Mouse (Mus musculus): ENCODE data around the gene Plcb3. TPM values are rescaled to one million over a fixed set of nuclear protein-coding genes. Genes with fewer than 3 reads are reported as not detected.

Plcb3 gene
- polyA plus RNA-seq, 1 experiment from 2014 or later, result 25.2 TPM

GRCm38 (mm10) chr19:6973581-6974190 lies 2.6 kb downstream of the Plcb3 start:
- H3K9me3 ChIP-seq, result no peaks in the 10 kb centered on the region
- peak overlapping the region; percentile 95 for H3K27ac ChIP-seq
- peaks cover 81% of the 10 kb centered on the region for H3K4me1 ChIP-seq
- H3K4me3 ChIP-seq, result peak overlapping the region; percentile 86
- 39% methylated on average over 12 of the region's 12 CpGs for WGBS
- peaks cover 29% of the 10 kb centered on the region for H3K36me3 ChIP-seq (replicated peaks)
- peaks cover 40% of the 10 kb centered on the region for H3K27me3 ChIP-seq (ENCODE audit: poor library complexity, severe bottlenecking)
- DNase-seq (ENCODE audit: extremely low spot score, low spot score), result no peak

GRCm38 (mm10) chr19:6972247-6972917 lies 3.9 kb downstream of the Plcb3 start:
- H3K4me3 ChIP-seq, result no peak overlapping the region
- peaks cover 80% of the 10 kb centered on the region for H3K4me1 ChIP-seq
- peaks cover 53% of the 10 kb centered on the region for H3K27me3 ChIP-seq (ENCODE audit: poor library complexity, severe bottlenecking)

GRCm38 (mm10) chr19:6971644-6972043 lies 4.6 kb downstream of the Plcb3 start:
- H3K9me3 ChIP-seq, result no peaks in the 10 kb centered on the region
- peaks cover 10% of the 10 kb centered on the region for H3K36me3 ChIP-seq (replicated peaks)
- DNase-seq (ENCODE audit: extremely low spot score, low spot score), result no peak
- no peak overlapping the region for H3K4me3 ChIP-seq
- peaks cover 73% of the 10 kb centered on the region for H3K4me1 ChIP-seq
- 42% methylated on average over 6 of the region's 6 CpGs for WGBS
- peaks cover 56% of the 10 kb centered on the region for H3K27me3 ChIP-seq (ENCODE audit: poor library complexity, severe bottlenecking)
- 0 out of 2 replicates have a peak overlapping the region, but pooled peaks have one; percentile 48 for H3K27ac ChIP-seq

More at GRCm38 (mm10) chr19:6972247-6972917, 3.9 kb downstream of the Plcb3 start:
- Histone ChIP-seq H3K36me3 (replicated peaks) (peaks cover 16% of the 10 kb centered on the region), H3K9me3 (no peaks in the 10 kb centered on the region), H3K27ac (no peak overlapping the region)
- DNase-seq (ENCODE audit: extremely low spot score, low spot score), result no peak
- 80% methylated on average over 13 of the region's 13 CpGs for WGBS

GRCm38 (mm10) chr19:6970460-6971085 lies 5.7 kb downstream of the Plcb3 start:
- no peaks in the 10 kb centered on the region for H3K9me3 ChIP-seq
- peaks cover 56% of the 10 kb centered on the region for H3K27me3 ChIP-seq (ENCODE audit: poor library complexity, severe bottlenecking)
- peaks cover 63% of the 10 kb centered on the region for H3K4me1 ChIP-seq
- peaks cover 12% of the 10 kb centered on the region for H3K36me3 ChIP-seq (replicated peaks)
- peak overlapping the region; percentile 81 for H3K27ac ChIP-seq
- H3K4me3 ChIP-seq, result peak overlapping the region; percentile 65
- DNase-seq (ENCODE audit: extremely low spot score, low spot score), result no peak
- 19% methylated on average over 11 of the region's 11 CpGs for WGBS

- H3K4me1 ChIP-seq, result peaks cover 63% of the 10 kb centered on the region
- H3K27ac ChIP-seq, result peak overlapping the region; percentile 81
- H3K9me3 ChIP-seq, result no peaks in the 10 kb centered on the region
- peaks cover 56% of the 10 kb centered on the region for H3K27me3 ChIP-seq (ENCODE audit: poor library complexity, severe bottlenecking)
- H3K36me3 ChIP-seq (replicated peaks), result peaks cover 19% of the 10 kb centered on the region
- peak overlapping the region; percentile 65 for H3K4me3 ChIP-seq
- WGBS, result 1% methylated on average over 54 of the region's 55 CpGs
- peak; percentile 52 for DNase-seq (ENCODE audit: extremely low spot score, low spot score)
Measured at GRCm38 (mm10) chr19:6969665-6970381, 6.4 kb downstream of the Plcb3 start.

GRCm38 (mm10) chr19:6969291-6969664 lies 7.0 kb downstream of the Plcb3 start:
- Histone ChIP-seq H3K27me3 (ENCODE audit: poor library complexity, severe bottlenecking) (peaks cover 56% of the 10 kb centered on the region), H3K9me3 (no peaks in the 10 kb centered on the region), H3K4me3 (peak overlapping the region; percentile 65), H3K36me3 (replicated peaks) (peaks cover 25% of the 10 kb centered on the region), H3K27ac (peak overlapping the region; percentile 81), H3K4me1 (peaks cover 63% of the 10 kb centered on the region)
- WGBS, result 0% methylated on average over 20 of the region's 20 CpGs
- DNase-seq (ENCODE audit: extremely low spot score, low spot score), result no peak

GRCm38 (mm10) chr19:6968491-6969271 lies 7.6 kb downstream of the Plcb3 start:
- WGBS, result 14% methylated on average over 15 of the region's 15 CpGs
- H3K4me1 ChIP-seq, result peaks cover 57% of the 10 kb centered on the region

GRCm38 (mm10) chr19:6956461-6956860 lies 19.8 kb downstream of the Plcb3 start:
- H3K27ac ChIP-seq, result no peak overlapping the region
- H3K4me1 ChIP-seq, result peaks cover 20% of the 10 kb centered on the region
- H3K27me3 ChIP-seq (ENCODE audit: poor library complexity, severe bottlenecking), result no peaks in the 10 kb centered on the region
- WGBS, result 89% methylated on average over 10 of the region's 10 CpGs
- H3K4me3 ChIP-seq, result no peak overlapping the region
- H3K9me3 ChIP-seq, result no peaks in the 10 kb centered on the region
- DNase-seq (ENCODE audit: extremely low spot score, low spot score), result no peak
- peaks cover 67% of the 10 kb centered on the region for H3K36me3 ChIP-seq (replicated peaks)

More at GRCm38 (mm10) chr19:6968491-6969271, 7.6 kb downstream of the Plcb3 start:
- DNase-seq (ENCODE audit: extremely low spot score, low spot score), result no peak
- H3K36me3 ChIP-seq (replicated peaks), result peaks cover 31% of the 10 kb centered on the region
- peak overlapping the region; percentile 65 for H3K4me3 ChIP-seq
- H3K27me3 ChIP-seq (ENCODE audit: poor library complexity, severe bottlenecking), result peaks cover 56% of the 10 kb centered on the region
- H3K27ac ChIP-seq, result peak overlapping the region; percentile 81; the same call in 1 of the 2 replicates
- no peaks in the 10 kb centered on the region for H3K9me3 ChIP-seq

- H3K4me1 ChIP-seq, result peaks cover 23% of the 10 kb centered on the region
- H3K36me3 ChIP-seq (replicated peaks), result peaks cover 64% of the 10 kb centered on the region
- no peak overlapping the region for H3K27ac ChIP-seq
- H3K27me3 ChIP-seq (ENCODE audit: poor library complexity, severe bottlenecking), result no peaks in the 10 kb centered on the region
- no peaks in the 10 kb centered on the region for H3K9me3 ChIP-seq
- DNase-seq (ENCODE audit: extremely low spot score, low spot score), result no peak
- no peak overlapping the region for H3K4me3 ChIP-seq
- 86% methylated on average over 7 of the region's 7 CpGs for WGBS
Measured at GRCm38 (mm10) chr19:6955424-6955823, 20.8 kb downstream of the Plcb3 start.

- H3K4me3 ChIP-seq, result peak overlapping the region; percentile 18; the same call in 1 of the 2 replicates
- no peak for DNase-seq (ENCODE audit: extremely low spot score, low spot score)
Measured at GRCm38 (mm10) chr19:6954046-6954445, 22.2 kb downstream of the Plcb3 start.

GRCm38 (mm10) chr19:6952712-6953037 lies 23.6 kb downstream of the Plcb3 start:
- DNase-seq (ENCODE audit: extremely low spot score, low spot score), result no peak
- H3K27me3 ChIP-seq (ENCODE audit: poor library complexity, severe bottlenecking), result no peaks in the 10 kb centered on the region
- WGBS, result 19% methylated on average over 3 of the region's 3 CpGs
- no peaks in the 10 kb centered on the region for H3K9me3 ChIP-seq
- H3K4me3 ChIP-seq, result peak overlapping the region; percentile 69
- peaks cover 42% of the 10 kb centered on the region for H3K36me3 ChIP-seq (replicated peaks)
- peaks cover 33% of the 10 kb centered on the region for H3K4me1 ChIP-seq
- peak overlapping the region; percentile 97 for H3K27ac ChIP-seq

More at GRCm38 (mm10) chr19:6954046-6954445, 22.2 kb downstream of the Plcb3 start:
- no peaks in the 10 kb centered on the region for H3K27me3 ChIP-seq (ENCODE audit: poor library complexity, severe bottlenecking)
- H3K4me1 ChIP-seq, result peaks cover 33% of the 10 kb centered on the region
- 64% methylated on average over 9 of the region's 9 CpGs for WGBS
- H3K9me3 ChIP-seq, result no peaks in the 10 kb centered on the region
- peaks cover 50% of the 10 kb centered on the region for H3K36me3 ChIP-seq (replicated peaks)
- no peak overlapping the region for H3K27ac ChIP-seq

Measured in forebrain, embryonic 10.5 days (tissue).